Mouse (Mus musculus) stomach, postnatal 0 days (tissue): Measurements from ENCODE around the gene Arel1. TPM values are rescaled to one million over a fixed set of nuclear protein-coding genes. Genes with fewer than 3 reads are reported as not detected.

Experiments used
- ATAC-seq: fragments of 200-750 bp; cut with Nextera tagmentation; 2 replicates; pipeline ENCODE4 v1.8.0; 2017; ENCODE audit not compliant: low FRiP score, low TSS enrichment
- DNase-seq: peaks from one replicate; pipeline ENCODE4 v3.0.0-alpha.2; 2016; ENCODE audit warnings: low spot score
- H3K27ac ChIP-seq: fragments of 300-500 bp; sonication (generic); replicated peaks from 2 replicates; pipeline ENCODE4 v1.5.1; 2014; ENCODE audit warnings: mild to moderate bottlenecking, control low read depth
- H3K27me3 ChIP-seq: fragments of 300-500 bp; sonication (generic); 2 replicates; pipeline ENCODE4 v1.6.1; 2014; ENCODE audit warnings: low read length; ENCODE audit not compliant: control insufficient read depth, insufficient read depth
- H3K36me3 ChIP-seq: fragments of 300-500 bp; sonication (generic); 2 replicates; pipeline ENCODE4 v1.6.1; 2014; ENCODE audit warnings: low read length, mixed read lengths; ENCODE audit not compliant: control insufficient read depth, insufficient read depth
- H3K4me1 ChIP-seq: fragments of 300-500 bp; sonication (generic); replicated peaks from 2 replicates; pipeline ENCODE4 v1.6.1; 2014; ENCODE audit warnings: antibody characterized with exemption; ENCODE audit not compliant: control insufficient read depth, insufficient read depth
- H3K4me2 ChIP-seq: fragments of 300-500 bp; sonication (generic); replicated peaks from 2 replicates; pipeline ENCODE4 v1.6.1; 2014; ENCODE audit warnings: low read depth, mild to moderate bottlenecking, control low read depth, moderate library complexity
- H3K4me3 ChIP-seq: fragments of 300-500 bp; sonication (generic); 2 replicates; pipeline ENCODE4 v1.5.1; 2014; ENCODE audit warnings: low read depth, low read length, control low read depth
- H3K9ac ChIP-seq: fragments of 300-500 bp; sonication (generic); 2 replicates; pipeline ENCODE4 v1.6.1; 2014; ENCODE audit warnings: mild to moderate bottlenecking, low read length, control low read depth, mixed read lengths
- H3K9me3 ChIP-seq: fragments of 300-500 bp; sonication (generic); 2 replicates; pipeline ENCODE4 v1.6.1; 2016; ENCODE audit warnings: low read length; ENCODE audit not compliant: control insufficient read depth
- CTCF ChIP-seq: IDR thresholded peaks from 2 replicates; pipeline ENCODE4 v1.5.1; 2016; ENCODE audit warnings: antibody characterized with exemption, low read depth, mild to moderate bottlenecking, moderate library complexity
- EP300 ChIP-seq: optimal IDR thresholded peaks from 2 replicates; pipeline ENCODE3; 2016; ENCODE audit warnings: antibody characterized with exemption
- WGBS: fragments of 180-500 bp; shearing (Covaris S2); extraction: QIAGEN DNeasy Blood & Tissue Kit; methylation state at CpG from one replicate; pipeline ENCODE4 v1.1.7; 2014; 5-methylcytosine and 5-hydroxymethylcytosine counted together
- polyA plus RNA-seq: library from polyadenylated mRNA; unstranded; fragments of >200 nt; fragmentation: Nextera tagmentation; extraction: Ambion mirVana; gene quantifications from 2 replicates; pipeline ENCODE4 v1.2.1, GENCODE M21; 2015

The Arel1 gene
- polyA plus RNA-seq, 1 experiment from 2014 or later: 4.8 TPM

DNA sequence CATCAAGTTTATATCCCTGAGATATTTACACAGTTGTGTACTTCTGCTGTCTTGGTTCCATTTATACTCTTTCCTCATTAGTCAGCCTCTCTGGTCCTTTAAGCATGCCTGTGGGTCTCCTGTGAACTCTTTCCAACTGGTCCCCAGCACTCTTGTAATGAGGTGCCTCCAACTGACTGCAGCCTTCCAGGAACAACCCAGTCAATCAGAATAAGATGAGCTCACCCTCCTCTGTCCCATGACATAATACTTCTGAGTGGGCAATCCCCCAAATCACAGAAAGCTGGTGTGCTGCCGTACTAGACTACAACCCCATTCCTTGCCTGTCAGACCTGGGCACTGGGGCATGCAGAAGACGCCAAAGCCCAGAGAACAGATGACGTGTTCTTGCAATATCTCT is 14.4 kb downstream of the Arel1 start:
- Histone ChIP-seq H3K9me3 (no peaks in the 10 kb centered on the region), H3K9ac (no peak overlapping the region), H3K36me3 (no peaks in the 10 kb centered on the region), H3K27ac (no peak overlapping the region), H3K27me3 (no peaks in the 10 kb centered on the region), H3K4me3 (no peak overlapping the region), H3K4me1 (0 out of 2 replicates have a peak, but pooled peaks cover 2% of the 10 kb centered on the region), H3K4me2 (no peak overlapping the region)
- DNase-seq: no peak
- no peak for ATAC-seq
- WGBS: 88% methylated on average over 3 of the region's 3 CpGs
- TF ChIP-seq EP300 (no peak), CTCF (no peak)

DNA sequence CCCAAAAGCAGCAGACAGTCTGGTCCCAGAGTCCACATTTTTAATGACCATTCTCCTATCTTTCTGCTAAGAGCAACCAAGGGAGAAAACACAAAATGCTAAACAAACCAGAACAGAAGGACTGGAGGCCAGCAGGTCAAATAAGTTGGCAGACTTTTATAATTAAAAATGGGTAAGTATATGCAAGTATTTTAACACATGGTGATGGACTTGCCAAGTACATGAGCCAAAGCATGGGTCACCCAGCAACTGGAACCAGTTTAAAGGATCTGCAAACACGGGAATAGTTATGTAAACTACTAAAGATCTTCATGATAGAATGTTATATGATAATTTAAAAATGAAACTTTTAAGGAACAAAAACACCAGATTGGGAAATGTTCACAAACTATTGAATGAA is 18.3 kb downstream of the Arel1 start:
- Histone ChIP-seq H3K27ac (no peak overlapping the region), H3K9ac (no peak overlapping the region), H3K27me3 (no peaks in the 10 kb centered on the region), H3K9me3 (no peaks in the 10 kb centered on the region), H3K4me1 (0 out of 2 replicates have a peak, but pooled peaks cover 2% of the 10 kb centered on the region), H3K4me2 (no peak overlapping the region), H3K4me3 (no peak overlapping the region), H3K36me3 (no peaks in the 10 kb centered on the region; the same call in 1 of the 2 replicates)
- TF ChIP-seq CTCF: no peak
- TF ChIP-seq EP300: no peak
- 44% methylated on average over 1 of the region's 1 CpGs for WGBS
- no peak for DNase-seq
- ATAC-seq: no peak

DNA sequence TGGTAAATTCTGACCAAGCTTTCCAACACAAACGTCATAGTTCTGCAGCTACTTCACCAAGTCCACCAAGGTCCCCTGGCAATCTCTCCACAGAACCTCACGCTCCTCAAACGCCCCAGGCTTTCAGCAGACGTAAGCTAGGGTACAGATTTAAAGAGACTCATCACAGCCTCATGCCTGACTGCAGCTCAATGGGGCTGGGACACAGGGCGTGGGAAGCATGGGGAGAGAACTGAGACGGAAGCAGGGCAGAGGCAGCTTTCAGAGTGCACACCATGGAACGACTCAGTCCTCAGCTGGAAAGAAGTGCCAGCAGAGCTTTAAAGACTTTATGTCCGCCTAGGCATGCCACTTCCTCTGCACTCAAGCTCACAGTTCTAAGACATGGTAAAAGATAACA is 19.2 kb downstream of the Arel1 start:
- Histone ChIP-seq H3K9me3 (no peaks in the 10 kb centered on the region), H3K27ac (no peak overlapping the region), H3K9ac (no peak overlapping the region), H3K27me3 (no peaks in the 10 kb centered on the region), H3K4me1 (0 out of 2 replicates have a peak, but pooled peaks cover 2% of the 10 kb centered on the region), H3K4me3 (no peak overlapping the region), H3K36me3 (no peaks in the 10 kb centered on the region; the same call in 1 of the 2 replicates), H3K4me2 (no peak overlapping the region)
- no peak for TF ChIP-seq CTCF
- no peak for TF ChIP-seq EP300
- no peak for ATAC-seq
- DNase-seq: no peak
- WGBS: 55% methylated on average over 8 of the region's 8 CpGs

DNA sequence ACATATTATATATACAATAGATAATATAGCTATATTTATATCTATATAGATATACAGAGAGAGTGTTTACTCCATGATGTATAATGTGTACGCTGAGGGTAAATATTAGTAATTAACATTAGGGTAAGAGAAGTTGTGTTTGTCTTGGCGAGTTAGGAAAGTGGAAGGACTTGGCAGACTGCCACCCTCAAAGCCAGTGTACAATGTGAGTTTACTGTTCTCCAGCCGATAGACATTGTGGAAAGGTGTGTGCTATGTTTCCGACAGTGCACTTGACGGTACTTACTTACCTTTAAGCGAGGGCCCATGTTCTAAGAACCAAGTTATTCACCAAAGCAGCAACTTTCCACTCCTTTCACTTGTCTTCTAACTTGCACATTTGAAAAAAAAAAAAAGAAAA is 19.9 kb downstream of the Arel1 start:
- no peaks in the 10 kb centered on the region for H3K27me3 ChIP-seq
- no peak overlapping the region for H3K27ac ChIP-seq
- ATAC-seq (peak; percentile 79), DNase-seq (peak; percentile 83)
- WGBS: 52% methylated on average over 6 of the region's 6 CpGs
- H3K9ac ChIP-seq: no peak overlapping the region
- TF ChIP-seq EP300 (no peak), CTCF (no peak)
- H3K4me2 ChIP-seq: no peak overlapping the region
- H3K4me1 ChIP-seq: 0 out of 2 replicates have a peak, but pooled peaks cover 2% of the 10 kb centered on the region
- no peaks in the 10 kb centered on the region; the same call in 1 of the 2 replicates for H3K36me3 ChIP-seq
- H3K9me3 ChIP-seq: no peaks in the 10 kb centered on the region
- no peak overlapping the region for H3K4me3 ChIP-seq

DNA sequence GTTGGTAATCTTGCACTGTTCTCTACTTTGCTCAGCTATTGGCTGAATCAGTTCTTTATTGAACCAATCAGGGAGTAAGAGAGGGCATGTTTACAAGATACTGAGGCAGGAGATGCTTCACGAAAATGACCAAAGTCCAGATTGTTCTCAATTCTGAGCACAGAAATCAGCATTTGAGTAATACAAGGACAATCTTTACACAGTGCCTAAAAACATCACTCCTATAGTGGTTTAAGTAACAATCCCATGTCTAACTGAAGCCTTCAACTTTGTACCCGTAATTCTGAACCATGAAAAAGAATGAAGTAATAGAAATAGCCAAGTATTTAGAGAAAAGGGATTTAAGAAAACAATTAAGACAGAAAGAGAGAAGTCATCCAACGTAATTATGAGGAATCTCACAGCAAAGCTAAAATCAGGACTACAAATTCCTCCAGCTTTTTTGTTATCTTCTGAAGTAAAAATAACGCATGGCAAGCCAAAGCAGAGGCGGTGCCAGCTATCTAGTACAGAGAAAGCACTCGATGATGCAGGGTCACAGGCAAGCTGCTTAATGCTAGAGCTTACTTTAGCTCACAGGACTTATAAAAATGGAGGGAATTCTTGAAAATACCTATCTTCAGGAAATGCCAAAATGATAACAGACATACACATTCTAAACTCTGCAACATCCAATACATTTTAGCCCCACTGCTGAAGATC is 22.0 kb downstream of the Arel1 start:
- no peaks in the 10 kb centered on the region for H3K27me3 ChIP-seq
- WGBS: 90% methylated on average over 6 of the region's 6 CpGs
- no peaks in the 10 kb centered on the region for H3K9me3 ChIP-seq
- H3K4me3 ChIP-seq: no peak overlapping the region
- H3K4me1 ChIP-seq: 0 out of 2 replicates have a peak, but pooled peaks cover 2% of the 10 kb centered on the region
- no peak overlapping the region for H3K4me2 ChIP-seq
- TF ChIP-seq EP300: no peak
- H3K9ac ChIP-seq: no peak overlapping the region
- ATAC-seq (no peak), DNase-seq (no peak)
- H3K36me3 ChIP-seq: no peaks in the 10 kb centered on the region; the same call in 1 of the 2 replicates
- H3K27ac ChIP-seq: no peak overlapping the region

DNA sequence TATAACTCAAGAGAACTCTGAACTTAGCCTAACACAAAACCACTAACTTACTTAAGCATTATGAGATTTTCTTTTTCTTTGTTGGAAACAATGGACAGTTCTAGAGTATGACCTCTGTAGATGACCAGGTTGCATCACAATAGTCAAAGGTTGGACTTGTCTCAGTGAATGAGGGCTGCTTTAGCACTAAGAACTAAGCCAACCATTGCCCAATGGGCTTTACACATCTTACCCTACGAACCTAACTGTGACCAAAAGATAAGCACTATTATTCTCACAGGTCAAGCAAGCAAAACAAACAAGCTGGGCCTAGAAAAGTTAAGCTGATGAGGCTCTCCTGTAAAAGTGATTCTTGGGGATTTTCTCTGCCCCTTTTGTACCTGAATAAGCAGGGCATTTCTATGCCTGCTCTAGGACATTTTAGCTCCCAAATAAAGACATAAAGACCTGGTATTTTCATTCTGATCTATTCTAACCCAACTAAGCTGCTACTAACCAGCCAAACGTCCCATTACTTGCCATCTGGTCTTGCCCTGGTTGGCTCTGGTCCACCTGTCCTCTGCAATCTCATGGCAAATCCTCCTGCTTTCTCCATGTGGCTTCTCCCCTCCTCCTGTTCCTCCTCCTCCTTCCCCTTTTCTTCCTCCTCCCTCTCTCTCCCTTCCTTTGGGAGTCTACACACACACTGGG is 22.7 kb downstream of the Arel1 start:
- no peaks in the 10 kb centered on the region for H3K27me3 ChIP-seq
- no peak for TF ChIP-seq CTCF
- H3K9ac ChIP-seq: no peak overlapping the region
- DNase-seq: no peak
- 72% methylated on average over 2 of the region's 2 CpGs for WGBS
- H3K4me1 ChIP-seq: 0 out of 2 replicates have a peak, but pooled peaks cover 2% of the 10 kb centered on the region
- no peaks in the 10 kb centered on the region; the same call in 1 of the 2 replicates for H3K36me3 ChIP-seq
- no peak overlapping the region for H3K27ac ChIP-seq
- no peak overlapping the region for H3K4me2 ChIP-seq
- no peak for ATAC-seq
- H3K9me3 ChIP-seq: no peaks in the 10 kb centered on the region
- no peak overlapping the region for H3K4me3 ChIP-seq
